Mouse (Mus musculus) MEL (cell line): ENCODE measurements at regions not wholly inside any gene's neighbourhood (a gene's known extent, or its start where the extent isn't known, plus 50 kb on each side); places are given as distances from the start of the nearest gene placed in this dataset.

Source experiments
- DNase-seq: peaks from one replicate; pipeline ENCODE4 v3.0.0; 2011; ENCODE audit warnings: low read depth, low spot score
- H3K27ac ChIP-seq: 2 replicates; pipeline ENCODE4 v1.5.1; 2012; ENCODE audit warnings: low read depth, mild to moderate bottlenecking, control low read depth, low read length, moderate library complexity; ENCODE audit not compliant: control insufficient read depth
- H3K27me3 ChIP-seq, 2 experiments: fragments of 150-350 bp in 1 of 2; sonication (generic) in 1 of 2; 2 replicates each; pipeline ENCODE4 v1.6.1; 2012; ENCODE audit warnings: low read length in 2 of 2, mild to moderate bottlenecking in 2 of 2, improper control_type of control experiment in 1 of 2, moderate library complexity in 1 of 2; ENCODE audit not compliant: insufficient read depth in 2 of 2, control insufficient read depth in 1 of 2
- H3K36me3 ChIP-seq, 2 experiments: 2 replicates each; pipeline ENCODE4 v1.6.1; 2012 to 2014; ENCODE audit warnings: low read length in 2 of 2, improper control_type of control experiment in 1 of 2, inconsistent platforms in 1 of 2, mild to moderate bottlenecking in 1 of 2; ENCODE audit not compliant: insufficient read depth in 2 of 2, control insufficient read depth in 1 of 2
- H3K4me1 ChIP-seq, 2 experiments: fragments of 150-350 bp in 1 of 2; sonication (generic) in 1 of 2; 2 replicates each; pipeline ENCODE4 v1.6.1; 2012; ENCODE audit warnings: low read length in 2 of 2, improper control_type of control experiment in 1 of 2, mild to moderate bottlenecking in 1 of 2; ENCODE audit not compliant: insufficient read depth in 2 of 2, control insufficient read depth in 1 of 2
- H3K4me3 ChIP-seq, 2 experiments: fragments of 150-350 bp in 1 of 2; sonication (generic) in 1 of 2; 2 replicates each; pipeline ENCODE4 v1.5.1; 2012; ENCODE audit warnings: low read depth in 2 of 2, low read length in 2 of 2, mild to moderate bottlenecking in 2 of 2, moderate library complexity in 2 of 2, control low read depth in 1 of 2, improper control_type of control experiment in 1 of 2; ENCODE audit not compliant: control insufficient read depth in 1 of 2, insufficient read depth in 1 of 2
- H3K79me2 ChIP-seq: 2 replicates; pipeline ENCODE4 v1.6.1; 2012; ENCODE audit warnings: mild to moderate bottlenecking, low read length, moderate library complexity; ENCODE audit not compliant: control insufficient read depth, poor library complexity, insufficient read depth
- H3K9ac ChIP-seq: 2 replicates; pipeline ENCODE4 v1.6.1; 2012; ENCODE audit warnings: low read depth, mild to moderate bottlenecking, control low read depth, low read length, moderate library complexity; ENCODE audit not compliant: control insufficient read depth, poor library complexity, severe bottlenecking
- H3K9me3 ChIP-seq: fragments of 150-350 bp; sonication (generic); replicated peaks from 2 replicates; pipeline ENCODE4 v1.6.1; 2012; ENCODE audit warnings: mild to moderate bottlenecking, low read length, improper control_type of control experiment, moderate library complexity; ENCODE audit not compliant: insufficient read depth
- BHLHE40 ChIP-seq: IDR thresholded peaks from 2 replicates; pipeline ENCODE4 v1.6.1; 2012; ENCODE audit warnings: low read depth, mild to moderate bottlenecking, inconsistent platforms, low read length, improper control_type of control experiment, borderline replicate concordance
- ELF1 ChIP-seq: IDR thresholded peaks from 2 replicates; pipeline ENCODE4 v1.6.1; 2014; ENCODE audit warnings: low read depth, mild to moderate bottlenecking, inconsistent platforms, low read length, improper control_type of control experiment, moderate library complexity
- ETS1 ChIP-seq: IDR thresholded peaks from 2 replicates; pipeline ENCODE4 v1.6.1; 2012; ENCODE audit warnings: low read depth, mild to moderate bottlenecking, inconsistent platforms, low read length, improper control_type of control experiment, moderate library complexity
- HCFC1 ChIP-seq: IDR thresholded peaks from 2 replicates; pipeline ENCODE4 v1.6.1; 2012; ENCODE audit warnings: low read depth, mild to moderate bottlenecking, inconsistent platforms, low read length, improper control_type of control experiment, moderate library complexity
- KAT2A ChIP-seq: conservative IDR thresholded peaks from 2 replicates; pipeline ENCODE4 v1.6.1; 2012; ENCODE audit warnings: low read depth, low read length, improper control_type of control experiment, inconsistent platforms
- MAZ ChIP-seq: IDR thresholded peaks from 2 replicates; pipeline ENCODE4 v1.6.1; 2012; ENCODE audit warnings: low read depth, mild to moderate bottlenecking, inconsistent platforms, low read length, improper control_type of control experiment
- MYC ChIP-seq: IDR thresholded peaks from 2 replicates; pipeline ENCODE4 v1.6.1; 2011; ENCODE audit warnings: low read depth, mild to moderate bottlenecking, low read length, improper control_type of control experiment, moderate library complexity
- POLR2AphosphoS2 ChIP-seq: IDR thresholded peaks from 2 replicates; pipeline ENCODE4 v1.6.1; 2011; ENCODE audit warnings: low read length, improper control_type of control experiment
- RAD21 ChIP-seq: IDR thresholded peaks from 2 replicates; pipeline ENCODE4 v1.6.1; 2011; ENCODE audit warnings: mild to moderate bottlenecking, low read depth, low read length, improper control_type of control experiment
- TBP ChIP-seq: IDR thresholded peaks from 2 replicates; pipeline ENCODE4 v1.8.0; 2011; ENCODE audit warnings: low read depth, low read length, improper control_type of control experiment
- UBTF ChIP-seq: IDR thresholded peaks from 2 replicates; pipeline ENCODE4 v1.6.1; 2012; ENCODE audit warnings: low read depth, mild to moderate bottlenecking, inconsistent platforms, low read length, improper control_type of control experiment, moderate library complexity, borderline replicate concordance; ENCODE audit not compliant: insufficient read depth
- USF1 ChIP-seq: IDR thresholded peaks from 2 replicates; pipeline ENCODE4 v1.6.1; 2014; ENCODE audit warnings: low read depth, mild to moderate bottlenecking, inconsistent platforms, low read length, improper control_type of control experiment, moderate library complexity
- ZC3H11A ChIP-seq: IDR thresholded peaks from 2 replicates; pipeline ENCODE4 v1.6.1; 2012; ENCODE audit warnings: low read depth, mild to moderate bottlenecking, inconsistent platforms, low read length, improper control_type of control experiment
- ZKSCAN1 ChIP-seq: IDR thresholded peaks from 2 replicates; pipeline ENCODE4 v1.6.1; 2012; ENCODE audit warnings: low read depth, mild to moderate bottlenecking, inconsistent platforms, low read length, improper control_type of control experiment, moderate library complexity
- ZMIZ1 ChIP-seq: IDR thresholded peaks from 2 replicates; pipeline ENCODE4 v1.6.1; 2012; ENCODE audit warnings: low read depth, mild to moderate bottlenecking, inconsistent platforms, low read length, improper control_type of control experiment, moderate library complexity

GRCm38 (mm10) chr5:56487739-56488138, 1230.0 kb upstream of the Pcdh7 start:
- Histone ChIP-seq H3K27ac (no peak overlapping the region), H3K9ac (no peak overlapping the region), H3K36me3 (no peaks in the 10 kb centered on the region), H3K9me3 (no peaks in the 10 kb centered on the region), H3K79me2 (no peaks in the 10 kb centered on the region), H3K4me1 (no peaks in the 10 kb centered on the region), H3K27me3 (no peaks in the 10 kb centered on the region), H3K4me3 (no peak overlapping the region)
- TF ChIP-seq ZKSCAN1 (no peak), ZMIZ1 (no peak), ZC3H11A (no peak), ELF1 (no peak), USF1 (no peak), POLR2AphosphoS2 (no peak), UBTF (no peak), MAZ (no peak), HCFC1 (no peak), ETS1 (no peak), MYC (no peak), TBP (no peak), RAD21 (no peak), KAT2A (no peak), BHLHE40 (no peak)
- DNase-seq, result no peak
